Mouse (Mus musculus) hindbrain, embryonic 15.5 days (tissue): ENCODE measurements around the gene Mttp. TPM values are rescaled to one million over a fixed set of nuclear protein-coding genes. Genes with fewer than 3 reads are reported as not detected.

ENCODE experiments used
- ATAC-seq: fragments of 200-750 bp; cut with Nextera tagmentation; 2 replicates; pipeline ENCODE4 v1.8.0; 2017; ENCODE audit warnings: low read depth, moderate number of reproducible peaks, moderate TSS enrichment; ENCODE audit not compliant: low FRiP score
- H3K27ac ChIP-seq: fragments of 300-500 bp; sonication (generic); replicated peaks from 2 replicates; pipeline ENCODE4 v1.5.1; 2015; ENCODE audit warnings: mild to moderate bottlenecking, inconsistent platforms
- H3K27me3 ChIP-seq: fragments of 300-500 bp; sonication (generic); 2 replicates; pipeline ENCODE4 v1.6.1; 2015; ENCODE audit warnings: control low read depth, inconsistent platforms
- H3K36me3 ChIP-seq: fragments of 300-500 bp; sonication (generic); 2 replicates; pipeline ENCODE4 v1.6.1; 2015; ENCODE audit warnings: control low read depth, inconsistent platforms
- H3K4me1 ChIP-seq: fragments of 300-500 bp; sonication (generic); replicated peaks from 2 replicates; pipeline ENCODE4 v1.6.1; 2015; ENCODE audit warnings: control low read depth, inconsistent platforms
- H3K4me2 ChIP-seq: fragments of 300-500 bp; sonication (generic); 2 replicates; pipeline ENCODE4 v1.6.1; 2015; ENCODE audit warnings: moderate library complexity, mild to moderate bottlenecking, inconsistent platforms
- H3K4me3 ChIP-seq: fragments of 300-500 bp; sonication (generic); 2 replicates; pipeline ENCODE4 v1.5.1; 2015; ENCODE audit warnings: mild to moderate bottlenecking, inconsistent platforms
- H3K9ac ChIP-seq: fragments of 300-500 bp; sonication (generic); 2 replicates; pipeline ENCODE4 v1.6.1; 2015; ENCODE audit warnings: inconsistent platforms
- H3K9me3 ChIP-seq: fragments of 300-500 bp; sonication (generic); 2 replicates; pipeline ENCODE4 v1.6.1; 2016; ENCODE audit warnings: control low read depth, inconsistent platforms
- WGBS: fragments of 180-500 bp; shearing (Covaris S2); methylation state at CpG from one replicate; pipeline ENCODE4 v1.1.7; 2015; 5-methylcytosine and 5-hydroxymethylcytosine counted together
- polyA plus RNA-seq: library from polyadenylated mRNA; unstranded; fragments of >200 nt; fragmentation: Nextera tagmentation; extraction: Ambion mirVana; gene quantifications from 2 replicates; pipeline ENCODE4 v1.2.1, GENCODE M21; 2015

Mttp gene
- 7.9 and 9.5 TPM in 2 replicates for polyA plus RNA-seq

- Histone ChIP-seq H3K36me3 (no peaks in the 10 kb centered on the region), H3K4me3 (peak within 1 kb of the TSS; percentile 89), H3K4me2 (peak within 1 kb of the TSS; percentile 87), H3K9ac (peak within 1 kb of the TSS; percentile 82), H3K9me3 (no peaks in the 10 kb centered on the region), H3K4me1 (peaks cover 8% of the 10 kb centered on the region), H3K27ac (peak within 1 kb of the TSS; percentile 100), H3K27me3 (no peaks in the 10 kb centered on the region)
- 2% methylated on average over 8 of the region's 8 CpGs for WGBS
- 0 out of 2 replicates have a peak, but pooled peaks have one; percentile 13 for ATAC-seq
Measured at GRCm38 (mm10) chr3:138144642-138145171, at the start of gene Mttp. Mttp (minus strand) TSS chr3:138144968.

GRCm38 (mm10) chr3:138193683-138194302, 49.0 kb upstream of the Mttp start, which contains the start of gene 4930579F01Rik:
4930579F01Rik (minus strand) TSS chr3:138193825.
- no peaks in the 10 kb centered on the region for H3K36me3 ChIP-seq
- H3K9ac ChIP-seq, result no peak within 1 kb of the TSS
- H3K4me1 ChIP-seq, result peaks cover 4% of the 10 kb centered on the region; the same call in 1 of the 2 replicates
- H3K4me3 ChIP-seq, result no peak within 1 kb of the TSS
- H3K9me3 ChIP-seq, result no peaks in the 10 kb centered on the region
- H3K27me3 ChIP-seq, result no peaks in the 10 kb centered on the region
- H3K27ac ChIP-seq, result no peak within 1 kb of the TSS
- 79% methylated on average over 15 of the region's 15 CpGs for WGBS
- ATAC-seq, result no peak
- no peak within 1 kb of the TSS for H3K4me2 ChIP-seq

- 86% methylated on average over 7 of the region's 7 CpGs for WGBS
- H3K4me3 ChIP-seq, result no peak overlapping the region
- H3K9me3 ChIP-seq, result no peaks in the 10 kb centered on the region
- no peaks in the 10 kb centered on the region for H3K4me1 ChIP-seq
- no peak overlapping the region for H3K9ac ChIP-seq
- no peaks in the 10 kb centered on the region for H3K36me3 ChIP-seq
- H3K27me3 ChIP-seq, result no peaks in the 10 kb centered on the region
- ATAC-seq, result no peak
- no peak overlapping the region for H3K4me2 ChIP-seq
- no peak overlapping the region for H3K27ac ChIP-seq
Measured at GRCm38 (mm10) chr3:138192260-138192659, 47.5 kb upstream of the Mttp start.

- peak overlapping the region; percentile 28 for H3K4me2 ChIP-seq
- 64% methylated on average over 26 of the region's 26 CpGs for WGBS
- H3K36me3 ChIP-seq, result no peaks in the 10 kb centered on the region
- H3K27ac ChIP-seq, result no peak overlapping the region
- no peaks in the 10 kb centered on the region for H3K27me3 ChIP-seq
- peaks cover 10% of the 10 kb centered on the region for H3K4me1 ChIP-seq
- no peak overlapping the region for H3K4me3 ChIP-seq
- no peaks in the 10 kb centered on the region for H3K9me3 ChIP-seq
- peak; percentile 80 for ATAC-seq
- H3K9ac ChIP-seq, result no peak overlapping the region
Measured at GRCm38 (mm10) chr3:138185995-138186930, 41.5 kb upstream of the Mttp start.

- Histone ChIP-seq H3K36me3 (no peaks in the 10 kb centered on the region), H3K27ac (no peak overlapping the region), H3K4me1 (peaks cover 10% of the 10 kb centered on the region), H3K9ac (no peak overlapping the region), H3K4me3 (no peak overlapping the region), H3K27me3 (no peaks in the 10 kb centered on the region), H3K9me3 (no peaks in the 10 kb centered on the region), H3K4me2 (no peak overlapping the region)
- ATAC-seq, result no peak
- 53% methylated on average over 4 of the region's 4 CpGs for WGBS
Measured at GRCm38 (mm10) chr3:138185290-138185689, 40.5 kb upstream of the Mttp start.

GRCm38 (mm10) chr3:138183371-138183770, 38.6 kb upstream of the Mttp start:
- Histone ChIP-seq H3K27ac (no peak overlapping the region), H3K4me1 (peaks cover 10% of the 10 kb centered on the region), H3K36me3 (no peaks in the 10 kb centered on the region), H3K9me3 (no peaks in the 10 kb centered on the region), H3K4me2 (no peak overlapping the region), H3K27me3 (no peaks in the 10 kb centered on the region), H3K4me3 (no peak overlapping the region), H3K9ac (no peak overlapping the region)
- ATAC-seq, result no peak
- WGBS, result 85% methylated on average over 7 of the region's 7 CpGs

- no peaks in the 10 kb centered on the region for H3K27me3 ChIP-seq
- H3K36me3 ChIP-seq, result no peaks in the 10 kb centered on the region
- H3K4me1 ChIP-seq, result peaks cover 10% of the 10 kb centered on the region
- no peak overlapping the region for H3K9ac ChIP-seq
- ATAC-seq, result no peak
- no peak overlapping the region for H3K4me2 ChIP-seq
- H3K27ac ChIP-seq, result no peak overlapping the region
- WGBS, result 83% methylated on average over 2 of the region's 2 CpGs
- no peak overlapping the region for H3K4me3 ChIP-seq
- no peaks in the 10 kb centered on the region for H3K9me3 ChIP-seq
Measured at GRCm38 (mm10) chr3:138182019-138182418, 37.3 kb upstream of the Mttp start.

- Histone ChIP-seq H3K27ac (no peak overlapping the region), H3K4me2 (no peak overlapping the region), H3K9ac (no peak overlapping the region), H3K4me1 (no peaks in the 10 kb centered on the region), H3K4me3 (no peak overlapping the region), H3K36me3 (no peaks in the 10 kb centered on the region), H3K9me3 (no peaks in the 10 kb centered on the region), H3K27me3 (no peaks in the 10 kb centered on the region)
- 89% methylated on average over 6 of the region's 6 CpGs for whole genome bisulfite sequencing
- ATAC-seq, result no peak
Measured at GRCm38 (mm10) chr3:138175551-138175950, 30.8 kb upstream of the Mttp start.

- no peaks in the 10 kb centered on the region for H3K4me1 ChIP-seq
- no peak overlapping the region for H3K4me2 ChIP-seq
- no peak for ATAC-seq
- WGBS, result 82% methylated on average over 10 of the region's 10 CpGs
- no peaks in the 10 kb centered on the region for H3K36me3 ChIP-seq
- no peak overlapping the region for H3K27ac ChIP-seq
- H3K27me3 ChIP-seq, result no peaks in the 10 kb centered on the region
- H3K4me3 ChIP-seq, result no peak overlapping the region
- H3K9ac ChIP-seq, result no peak overlapping the region
- no peaks in the 10 kb centered on the region for H3K9me3 ChIP-seq
Measured at GRCm38 (mm10) chr3:138173291-138173690, 28.5 kb upstream of the Mttp start.

GRCm38 (mm10) chr3:138162553-138163183, 17.9 kb upstream of the Mttp start:
- no peaks in the 10 kb centered on the region for H3K36me3 ChIP-seq
- no peak overlapping the region for H3K27ac ChIP-seq
- H3K9ac ChIP-seq, result no peak overlapping the region
- H3K4me3 ChIP-seq, result no peak overlapping the region
- H3K4me2 ChIP-seq, result no peak overlapping the region
- H3K4me1 ChIP-seq, result no peaks in the 10 kb centered on the region
- ATAC-seq, result no peak
- WGBS, result 59% methylated on average over 4 of the region's 4 CpGs
- H3K9me3 ChIP-seq, result no peaks in the 10 kb centered on the region
- no peaks in the 10 kb centered on the region for H3K27me3 ChIP-seq

GRCm38 (mm10) chr3:138161623-138162022, 16.9 kb upstream of the Mttp start:
- no peaks in the 10 kb centered on the region for H3K4me1 ChIP-seq
- no peaks in the 10 kb centered on the region for H3K27me3 ChIP-seq
- H3K36me3 ChIP-seq, result no peaks in the 10 kb centered on the region
- H3K27ac ChIP-seq, result no peak overlapping the region
- H3K9me3 ChIP-seq, result no peaks in the 10 kb centered on the region
- no peak for ATAC-seq
- H3K9ac ChIP-seq, result no peak overlapping the region
- H3K4me2 ChIP-seq, result no peak overlapping the region
- no peak overlapping the region for H3K4me3 ChIP-seq
- WGBS, result 87% methylated on average over 10 of the region's 10 CpGs

GRCm38 (mm10) chr3:138156651-138157050, 11.9 kb upstream of the Mttp start:
- Histone ChIP-seq H3K9me3 (no peaks in the 10 kb centered on the region), H3K27me3 (no peaks in the 10 kb centered on the region), H3K4me2 (no peak overlapping the region), H3K4me1 (no peaks in the 10 kb centered on the region), H3K36me3 (no peaks in the 10 kb centered on the region), H3K4me3 (no peak overlapping the region), H3K27ac (no peak overlapping the region), H3K9ac (no peak overlapping the region)
- ATAC-seq, result no peak
- WGBS, result 78% methylated on average over 10 of the region's 10 CpGs
